Mouse (Mus musculus): ENCODE measurements around the gene Smap1. TPM values are rescaled to one million over a fixed set of nuclear protein-coding genes. Genes with fewer than 3 reads are reported as not detected.

The Smap1 gene
- polyA plus RNA-seq, 2 experiments: 27.4 to 29.0 TPM

DNA sequence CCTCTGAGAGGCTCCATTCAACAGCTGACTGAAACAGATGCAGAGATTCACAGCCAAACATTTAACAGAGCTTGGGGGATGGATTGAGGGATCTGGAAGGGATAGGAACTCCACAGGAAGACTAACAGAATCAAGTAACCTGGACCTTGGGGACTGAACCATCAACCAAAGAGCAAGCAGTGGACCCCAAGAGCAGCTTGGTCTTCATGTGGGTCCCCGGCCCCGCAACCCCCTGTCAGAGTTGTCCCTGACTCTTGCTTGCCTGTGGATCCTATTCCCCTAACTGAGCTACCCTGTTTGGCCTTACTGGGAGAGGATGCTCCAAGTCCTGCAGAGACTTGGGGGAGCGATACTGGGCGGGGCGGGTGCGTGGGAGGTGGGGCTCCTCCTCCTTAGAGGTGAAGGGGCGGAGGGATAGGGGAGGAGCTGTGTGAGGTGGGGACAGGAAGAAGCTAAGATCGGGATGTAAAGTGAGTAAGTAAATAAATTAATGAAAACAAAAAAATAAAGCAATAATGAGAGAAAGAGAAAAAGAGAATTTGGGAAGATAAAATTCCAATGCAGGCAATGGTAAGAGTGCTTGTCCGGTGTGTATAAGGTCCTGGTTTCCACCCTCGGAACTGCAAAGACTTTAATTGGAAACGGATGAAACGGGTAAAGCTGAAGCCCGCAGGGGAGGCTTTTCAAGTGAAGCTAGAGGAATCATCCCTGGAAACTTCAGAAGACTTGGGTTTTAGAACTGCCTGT lies 36.7 kb upstream of the Smap1 start:
- TF ChIP-seq EP300 (IDR thresholded peaks at IDR 0.05; ENCODE audit: low read depth): no peak
- TF ChIP-seq CTCF (IDR thresholded peaks at IDR 0.05; ENCODE audit: low read depth): no peak
- Histone ChIP-seq H3K27ac (no peak overlapping the region), H3K27me3 (ENCODE audit: control insufficient read depth, insufficient read depth, low read length) (no peaks in the 10 kb centered on the region), H3K4me1 (replicated peaks; ENCODE audit: control insufficient read depth in 2 of 2, insufficient read depth in 2 of 2, low read length in 1 of 2) (no peaks in the 10 kb centered on the region; a peak in 1 of 4 replicates), H3K36me3 (replicated peaks; ENCODE audit: control insufficient read depth, insufficient read depth, low read depth) (no peaks in the 10 kb centered on the region), H3K9me3 (ENCODE audit: control insufficient read depth, low read length) (no peaks in the 10 kb centered on the region), H3K4me2 (ENCODE audit: low read depth) (peak overlapping the region; percentile 44), H3K9ac (replicated peaks) (no peak overlapping the region), H3K4me3 (ENCODE audit: insufficient read depth in 1 of 2, low read depth in 2 of 2, low read length in 2 of 2) (no peak overlapping the region)
- DNase-seq (ENCODE audit: low read depth in 3 of 3, low spot score in 3 of 3) (no peak), ATAC-seq (ENCODE audit: insufficient read depth) (peak; percentile 50; the same call in 1 of the 2 replicates)
- 18% methylated on average over 13 of the region's 13 CpGs for WGBS (ENCODE audit: insufficient replicate concordance)

GRCm38 (mm10) chr1:23958101-23958500 lies 36.0 kb upstream of the Smap1 start:
- Histone ChIP-seq H3K9me3 (ENCODE audit: control insufficient read depth, low read length) (no peaks in the 10 kb centered on the region), H3K36me3 (replicated peaks; ENCODE audit: control insufficient read depth, insufficient read depth, low read depth) (no peaks in the 10 kb centered on the region), H3K27ac (no peak overlapping the region), H3K9ac (replicated peaks) (no peak overlapping the region), H3K4me2 (ENCODE audit: low read depth) (no peak overlapping the region), H3K27me3 (ENCODE audit: control insufficient read depth, insufficient read depth, low read length) (no peaks in the 10 kb centered on the region), H3K4me3 (ENCODE audit: insufficient read depth in 1 of 2, low read depth in 2 of 2, low read length in 2 of 2) (no peak overlapping the region), H3K4me1 (replicated peaks; ENCODE audit: control insufficient read depth in 2 of 2, insufficient read depth in 2 of 2, low read length in 1 of 2) (no peaks in the 10 kb centered on the region)
- no peak for DNase-seq (ENCODE audit: low read depth in 3 of 3, low spot score in 3 of 3)
- no peak for ATAC-seq (ENCODE audit: insufficient read depth)
- TF ChIP-seq CTCF (IDR thresholded peaks at IDR 0.05; ENCODE audit: low read depth): no peak
- WGBS (ENCODE audit: insufficient replicate concordance): 75% methylated on average over 6 of the region's 6 CpGs

DNA sequence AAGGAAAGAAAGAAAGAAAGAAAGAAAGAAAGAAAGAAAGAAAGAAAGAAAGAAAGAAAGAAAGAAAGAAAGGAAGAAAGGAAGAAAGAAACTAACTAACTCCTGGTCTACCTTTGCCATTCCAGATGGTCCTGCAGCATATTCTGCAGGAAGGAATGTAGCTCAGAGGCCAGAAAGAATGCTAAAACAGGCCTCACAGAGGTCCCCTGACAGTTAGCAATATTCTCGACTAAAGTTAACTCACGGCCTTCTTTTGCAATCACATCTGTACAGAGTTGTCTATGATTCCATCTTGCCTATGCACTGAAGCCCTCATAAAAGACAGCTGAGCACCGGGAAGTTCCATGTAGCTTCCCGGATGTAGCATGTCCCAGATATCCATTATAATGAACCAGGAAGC lies 33.4 kb upstream of the Smap1 start:
- TF ChIP-seq CTCF (IDR thresholded peaks at IDR 0.05; ENCODE audit: low read depth) (no peak), EP300 (IDR thresholded peaks at IDR 0.05; ENCODE audit: low read depth) (no peak)
- H3K4me2 ChIP-seq (ENCODE audit: low read depth): no peak overlapping the region
- H3K9ac ChIP-seq (replicated peaks): no peak overlapping the region
- H3K27ac ChIP-seq: no peak overlapping the region
- 63% methylated on average over 4 of the region's 4 CpGs for WGBS (ENCODE audit: insufficient replicate concordance)
- H3K4me3 ChIP-seq (ENCODE audit: insufficient read depth in 1 of 2, low read depth in 2 of 2, low read length in 2 of 2): no peak overlapping the region
- no peak for ATAC-seq (ENCODE audit: insufficient read depth)
- H3K9me3 ChIP-seq (ENCODE audit: control insufficient read depth, low read length): no peaks in the 10 kb centered on the region
- H3K27me3 ChIP-seq (ENCODE audit: control insufficient read depth, insufficient read depth, low read length): no peaks in the 10 kb centered on the region
- H3K4me1 ChIP-seq (replicated peaks; ENCODE audit: control insufficient read depth in 2 of 2, insufficient read depth in 2 of 2, low read length in 1 of 2): no peaks in the 10 kb centered on the region
- no peaks in the 10 kb centered on the region for H3K36me3 ChIP-seq (replicated peaks; ENCODE audit: control insufficient read depth, insufficient read depth, low read depth)
- DNase-seq (ENCODE audit: low read depth in 3 of 3, low spot score in 3 of 3): no peak

- ATAC-seq (ENCODE audit: insufficient read depth): no peak
Measured at GRCm38 (mm10) chr1:23953921-23954320, 31.8 kb upstream of the Smap1 start.

GRCm38 (mm10) chr1:23948778-23949699 lies 26.9 kb upstream of the Smap1 start:
- Histone ChIP-seq H3K9me3 (ENCODE audit: control insufficient read depth, low read length) (no peaks in the 10 kb centered on the region), H3K27ac (no peak overlapping the region), H3K4me3 (ENCODE audit: insufficient read depth in 1 of 2, low read depth in 2 of 2, low read length in 2 of 2) (no peak overlapping the region), H3K27me3 (ENCODE audit: control insufficient read depth, insufficient read depth, low read length) (no peaks in the 10 kb centered on the region), H3K4me1 (replicated peaks; ENCODE audit: control insufficient read depth in 2 of 2, insufficient read depth in 2 of 2, low read length in 1 of 2) (no peaks in the 10 kb centered on the region), H3K36me3 (replicated peaks; ENCODE audit: control insufficient read depth, insufficient read depth, low read depth) (no peaks in the 10 kb centered on the region), H3K4me2 (ENCODE audit: low read depth) (no peak overlapping the region), H3K9ac (replicated peaks) (no peak overlapping the region)
- TF ChIP-seq CTCF (IDR thresholded peaks at IDR 0.05; ENCODE audit: low read depth): no peak
- TF ChIP-seq EP300 (IDR thresholded peaks at IDR 0.05; ENCODE audit: low read depth): no peak
- ATAC-seq (ENCODE audit: insufficient read depth) (no peak), DNase-seq (ENCODE audit: low read depth in 3 of 3, low spot score in 3 of 3) (no peak)
- WGBS (ENCODE audit: insufficient replicate concordance): 73% methylated on average over 15 of the region's 15 CpGs

More at GRCm38 (mm10) chr1:23953921-23954320, 31.8 kb upstream of the Smap1 start:
- DNase-seq (ENCODE audit: low read depth in 3 of 3, low spot score in 3 of 3): no peak
- Histone ChIP-seq H3K4me1 (replicated peaks; ENCODE audit: control insufficient read depth in 2 of 2, insufficient read depth in 2 of 2, low read length in 1 of 2) (no peaks in the 10 kb centered on the region), H3K27ac (no peak overlapping the region), H3K4me3 (ENCODE audit: insufficient read depth in 1 of 2, low read depth in 2 of 2, low read length in 2 of 2) (no peak overlapping the region), H3K36me3 (replicated peaks; ENCODE audit: control insufficient read depth, insufficient read depth, low read depth) (no peaks in the 10 kb centered on the region), H3K27me3 (ENCODE audit: control insufficient read depth, insufficient read depth, low read length) (no peaks in the 10 kb centered on the region), H3K4me2 (ENCODE audit: low read depth) (no peak overlapping the region), H3K9me3 (ENCODE audit: control insufficient read depth, low read length) (no peaks in the 10 kb centered on the region), H3K9ac (replicated peaks) (no peak overlapping the region)
- TF ChIP-seq CTCF (IDR thresholded peaks at IDR 0.05; ENCODE audit: low read depth) (no peak), EP300 (IDR thresholded peaks at IDR 0.05; ENCODE audit: low read depth) (no peak)
- 74% methylated on average over 13 of the region's 13 CpGs for WGBS (ENCODE audit: insufficient replicate concordance)
